Mouse (Mus musculus) spleen, adult 2 months (tissue): Measurements from ENCODE around the gene Socs4. TPM values are rescaled to one million over a fixed set of nuclear protein-coding genes. Genes with fewer than 3 reads are reported as not detected.
"Not testable (repeated sequence)": the region's sequence is repeated elsewhere in the genome, so short reads cannot be mapped to it uniquely, and the experiment has no call there.

Experiments used
- DNase-seq, 2 experiments: peaks; one replicate each; pipeline versions ENCODE4 v3.0.0 to v3.0.0-alpha.2; 2012 to 2021; ENCODE audit warnings: low spot score in 2 of 2, low read depth in 1 of 2
- H3K27ac ChIP-seq: fragments of 200-500 bp; 2 replicates; pipeline ENCODE4 v1.5.1; 2012; ENCODE audit warnings: low read length, inconsistent platforms; ENCODE audit not compliant: insufficient read depth
- H3K27me3 ChIP-seq: fragments of 200-500 bp; 2 replicates; pipeline ENCODE4 v1.6.1; 2012; ENCODE audit warnings: mild to moderate bottlenecking, moderate library complexity, low read length, inconsistent platforms; ENCODE audit not compliant: control insufficient read depth, insufficient read depth
- H3K36me3 ChIP-seq: fragments of 200-500 bp; 2 replicates; pipeline ENCODE4 v1.6.1; 2012; ENCODE audit warnings: mild to moderate bottlenecking, low read length, inconsistent platforms; ENCODE audit not compliant: control insufficient read depth, insufficient read depth
- H3K4me1 ChIP-seq: fragments of 200-500 bp; 2 replicates; pipeline ENCODE4 v1.6.1; 2011; ENCODE audit warnings: inconsistent platforms; ENCODE audit not compliant: control insufficient read depth, insufficient read depth, insufficient read length
- H3K4me3 ChIP-seq: fragments of 200-500 bp; 2 replicates; pipeline ENCODE4 v1.5.1; 2011; ENCODE audit warnings: mild to moderate bottlenecking, inconsistent platforms; ENCODE audit not compliant: insufficient read depth, insufficient read length; ENCODE audit errors: extremely low read depth
- CTCF ChIP-seq: fragments of 200-500 bp; IDR thresholded peaks from 2 replicates; pipeline ENCODE4 v1.5.1; 2011; ENCODE audit warnings: mild to moderate bottlenecking, inconsistent platforms; ENCODE audit not compliant: insufficient read depth, insufficient read length, insufficient replicate concordance; ENCODE audit errors: extremely low read depth
- POLR2A ChIP-seq: fragments of 200-500 bp; IDR thresholded peaks from 2 replicates; pipeline ENCODE4 v1.6.1; 2011; ENCODE audit warnings: low read depth, low read length, inconsistent platforms
- WGBS: fragments of 180-500 bp; shearing (Covaris S2); methylation state at CpG from one replicate; pipeline ENCODE4 v1.1.7; 2018; 5-methylcytosine and 5-hydroxymethylcytosine counted together
- polyA plus RNA-seq: library from polyadenylated mRNA; depleted of rRNA; stranded (reverse); fragments of >200 nt; gene quantifications from 2 replicates; pipeline ENCODE4 v1.2.3, GENCODE M21; 2012

Socs4 gene
- polyA plus RNA-seq, 1 experiment = 2.4 TPM

GRCm38 (mm10) chr14:47307669-47308068 lies 30.9 kb downstream of the Socs4 start:
- TF ChIP-seq POLR2A (no peak), CTCF (no peak)
- no peak for DNase-seq
- no peaks in the 10 kb centered on the region for H3K27me3 ChIP-seq
- H3K4me1 ChIP-seq = peaks cover 3% of the 10 kb centered on the region; the same call in 1 of the 2 replicates
- peaks cover 21% of the 10 kb centered on the region for H3K36me3 ChIP-seq
- 84% methylated on average over 3 of the region's 3 CpGs for WGBS
- H3K27ac ChIP-seq = no peak overlapping the region
- H3K4me3 ChIP-seq = no peak overlapping the region

- Histone ChIP-seq H3K4me1 (peaks cover 3% of the 10 kb centered on the region; the same call in 1 of the 2 replicates), H3K27ac (no peak overlapping the region), H3K36me3 (peaks cover 25% of the 10 kb centered on the region), H3K4me3 (no peak overlapping the region), H3K27me3 (no peaks in the 10 kb centered on the region)
- DNase-seq = no peak
- 97% methylated on average over 1 of the region's 1 CpGs for WGBS
- TF ChIP-seq CTCF = no peak
- TF ChIP-seq POLR2A = no peak
Measured at GRCm38 (mm10) chr14:47309061-47309460, 32.3 kb downstream of the Socs4 start.

- Histone ChIP-seq H3K36me3 (peaks cover 30% of the 10 kb centered on the region), H3K27me3 (no peaks in the 10 kb centered on the region), H3K4me3 (no peak overlapping the region), H3K4me1 (no peaks in the 10 kb centered on the region; the same call in 1 of the 2 replicates), H3K27ac (no peak overlapping the region)
- DNase-seq = no peak
- 93% methylated on average over 18 of the region's 18 CpGs for WGBS
- TF ChIP-seq CTCF (no peak), POLR2A (no peak)
Measured at GRCm38 (mm10) chr14:47310342-47311181, 33.8 kb downstream of the Socs4 start.

GRCm38 (mm10) chr14:47319362-47319761 lies 42.6 kb downstream of the Socs4 start:
- Histone ChIP-seq H3K27me3 (no peaks in the 10 kb centered on the region), H3K36me3 (peaks cover 17% of the 10 kb centered on the region), H3K4me1 (no peaks in the 10 kb centered on the region), H3K27ac (no peak overlapping the region), H3K4me3 (no peak overlapping the region)
- TF ChIP-seq CTCF (no peak), POLR2A (no peak)
- 87% methylated on average over 5 of the region's 5 CpGs for WGBS
- DNase-seq = no peak

GRCm38 (mm10) chr14:47321581-47321980 lies 44.9 kb downstream of the Socs4 start:
- peaks cover 10% of the 10 kb centered on the region; the same call in 1 of the 2 replicates for H3K36me3 ChIP-seq
- WGBS = 88% methylated on average over 7 of the region's 8 CpGs
- H3K4me3 ChIP-seq, H3K27ac ChIP-seq, DNase-seq, H3K4me1 ChIP-seq, H3K27me3 ChIP-seq: not testable (repeated sequence)

GRCm38 (mm10) chr14:47325965-47326761 lies 49.4 kb downstream of the Socs4 start:
- H3K27me3 ChIP-seq = no peaks in the 10 kb centered on the region
- no peak for DNase-seq
- 88% methylated on average over 9 of the region's 9 CpGs for WGBS
- TF ChIP-seq CTCF (no peak), POLR2A (no peak)
- H3K27ac ChIP-seq = no peak overlapping the region
- H3K4me3 ChIP-seq = no peak overlapping the region
- H3K4me1 ChIP-seq = no peaks in the 10 kb centered on the region
- no peaks in the 10 kb centered on the region for H3K36me3 ChIP-seq

- no peak for DNase-seq
- Histone ChIP-seq H3K4me1 (no peaks in the 10 kb centered on the region), H3K36me3 (no peaks in the 10 kb centered on the region), H3K27me3 (no peaks in the 10 kb centered on the region), H3K4me3 (no peak overlapping the region), H3K27ac (no peak overlapping the region)
- WGBS = 91% methylated on average over 5 of the region's 5 CpGs
- TF ChIP-seq CTCF = no peak
- TF ChIP-seq POLR2A = no peak
Measured at GRCm38 (mm10) chr14:47327347-47327746, 50.6 kb downstream of the Socs4 start.
